Mouse (Mus musculus): ENCODE results near the gene Rln3.

Gene Rln3

DNA sequence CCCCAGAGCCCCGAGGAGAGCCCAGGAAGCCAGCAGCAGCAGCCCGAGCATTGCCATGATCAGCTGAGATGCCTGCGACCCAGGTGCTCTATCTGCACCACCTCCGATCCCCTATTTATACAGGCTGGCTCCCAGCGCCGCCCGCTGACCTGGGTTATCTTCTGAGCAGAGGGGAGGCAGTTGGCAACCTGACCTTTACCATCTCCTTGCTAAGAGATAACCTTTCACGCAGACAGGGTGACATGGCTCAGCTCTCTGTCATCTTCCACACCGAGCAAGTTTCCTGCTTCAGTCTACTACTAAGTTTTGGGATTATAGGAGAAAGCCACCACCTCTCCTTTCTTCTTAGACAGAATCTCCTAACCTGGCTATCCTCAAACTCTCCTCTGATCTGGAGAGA, at the start of gene Rln3:
Rln3 (minus strand) TSS at position 101 of the 400 bp plus-strand sequence.
- DNase-seq (ENCODE audit: low read depth, low spot score), result no peak

GRCm38 (mm10) chr8:84090585-84090984, 45.8 kb upstream of the Rln3 start:
- DNase-seq (ENCODE audit: low read depth, low spot score), result no peak

GRCm38 (mm10) chr8:84089277-84089676, 44.5 kb upstream of the Rln3 start:
- DNase-seq (ENCODE audit: low read depth, low spot score), result no peak

DNA sequence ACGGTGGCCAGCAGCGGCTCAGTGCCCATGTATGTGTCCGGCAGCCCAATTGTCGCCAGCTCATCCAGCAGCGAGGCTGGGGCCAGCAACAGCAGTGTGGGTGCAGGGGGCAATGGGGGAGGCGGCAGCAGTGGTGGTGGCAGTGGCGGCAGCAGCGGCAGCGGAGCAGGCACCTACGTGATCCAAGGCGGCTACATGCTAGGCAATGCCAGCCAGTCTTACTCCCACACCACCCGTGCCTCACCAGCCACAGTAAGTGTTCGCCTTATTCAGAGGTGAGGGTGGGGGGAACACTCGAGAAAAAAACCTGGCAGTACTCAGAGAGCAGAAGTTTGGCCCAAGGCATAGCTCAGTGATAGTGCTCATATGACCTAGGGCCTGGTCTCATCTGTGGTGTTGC, 43.0 kb upstream of the Rln3 start:
- no peak for DNase-seq (ENCODE audit: low read depth, low spot score)

GRCm38 (mm10) chr8:84087156-84087555, 42.4 kb upstream of the Rln3 start:
- no peak for DNase-seq (ENCODE audit: low read depth, low spot score)

GRCm38 (mm10) chr8:84084341-84085115, 39.7 kb upstream of the Rln3 start:
- DNase-seq (ENCODE audit: low read depth, low spot score), result no peak

- DNase-seq (ENCODE audit: low read depth, low spot score), result no peak
Observed at GRCm38 (mm10) chr8:84083829-84084241, 39.0 kb upstream of the Rln3 start.

GRCm38 (mm10) chr8:84079206-84079605, 34.4 kb upstream of the Rln3 start:
- DNase-seq (ENCODE audit: low read depth, low spot score), result no peak

DNA sequence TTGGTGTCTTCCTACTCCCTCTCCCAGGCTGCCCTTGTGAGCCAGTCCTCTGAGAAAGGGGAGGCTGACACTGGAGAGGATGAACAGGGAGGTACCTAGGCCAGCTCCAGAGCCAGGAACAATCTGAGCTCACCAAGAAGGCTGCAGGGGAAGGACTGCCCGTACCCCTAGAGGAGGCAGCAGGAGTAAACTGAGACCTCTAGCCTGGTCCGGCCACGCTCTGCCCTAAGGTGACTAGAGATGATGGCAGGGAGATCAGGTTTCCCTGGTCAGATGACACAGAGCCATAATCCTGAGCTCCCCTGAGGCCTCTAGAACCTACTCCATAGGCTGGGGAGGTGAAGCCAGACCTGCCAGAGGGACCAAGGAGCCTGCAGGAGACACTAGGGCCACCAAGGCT, 32.0 kb upstream of the Rln3 start:
- no peak for DNase-seq (ENCODE audit: low read depth, low spot score)

GRCm38 (mm10) chr8:84076412-84076811, 31.6 kb upstream of the Rln3 start:
- DNase-seq (ENCODE audit: low read depth, low spot score), result no peak

- DNase-seq (ENCODE audit: low read depth, low spot score), result no peak
Observed at GRCm38 (mm10) chr8:84073230-84073976, 28.6 kb upstream of the Rln3 start.

DNA sequence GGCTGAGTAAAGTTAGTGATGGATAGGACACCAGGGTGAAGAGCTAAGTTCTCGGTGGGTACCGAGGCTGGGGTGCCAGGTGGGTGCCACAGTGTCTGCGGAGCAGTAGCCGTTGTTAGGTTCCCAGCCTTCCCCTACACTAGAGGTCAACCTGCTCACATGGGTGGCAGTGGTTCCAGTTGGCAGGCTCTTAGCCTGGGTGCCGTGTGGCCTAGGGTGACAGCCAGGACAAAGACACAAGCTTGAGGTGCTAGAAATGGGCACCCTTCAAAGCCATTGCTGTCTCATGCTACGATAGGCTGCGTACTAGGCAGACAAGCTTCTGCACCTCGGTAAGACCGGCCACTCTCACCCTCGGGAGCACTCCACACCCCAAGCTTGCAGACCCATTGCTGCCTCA, 27.5 kb upstream of the Rln3 start:
- DNase-seq (ENCODE audit: low read depth, low spot score), result no peak

- DNase-seq (ENCODE audit: low read depth, low spot score), result no peak
Observed at GRCm38 (mm10) chr8:84071921-84072320, 27.1 kb upstream of the Rln3 start.

DNA sequence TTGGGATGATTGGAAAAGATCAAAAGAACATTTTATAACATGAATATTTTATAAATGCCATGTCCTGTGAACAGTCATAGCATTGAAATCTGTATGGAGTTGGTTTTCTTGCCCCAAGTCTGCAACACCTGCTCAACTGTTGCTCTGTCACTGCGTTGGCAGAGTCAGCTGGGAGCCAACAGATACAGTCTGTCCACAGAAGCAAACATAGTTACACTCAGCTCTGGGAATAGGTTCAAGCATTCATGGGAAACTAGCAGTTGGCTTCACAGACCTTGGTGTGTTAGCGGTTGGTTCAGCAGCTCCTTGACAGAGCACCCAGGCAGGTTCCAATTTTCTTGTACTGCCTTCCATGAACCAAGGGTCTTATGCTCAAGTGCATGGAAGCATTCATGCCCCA, 25.9 kb upstream of the Rln3 start:
- DNase-seq (ENCODE audit: low read depth, low spot score), result no peak

- no peak for DNase-seq (ENCODE audit: low read depth, low spot score)
Observed at GRCm38 (mm10) chr8:84070241-84070640, 25.4 kb upstream of the Rln3 start.

GRCm38 (mm10) chr8:84069750-84070149, 24.9 kb upstream of the Rln3 start:
- DNase-seq (ENCODE audit: low read depth, low spot score), result no peak

DNA sequence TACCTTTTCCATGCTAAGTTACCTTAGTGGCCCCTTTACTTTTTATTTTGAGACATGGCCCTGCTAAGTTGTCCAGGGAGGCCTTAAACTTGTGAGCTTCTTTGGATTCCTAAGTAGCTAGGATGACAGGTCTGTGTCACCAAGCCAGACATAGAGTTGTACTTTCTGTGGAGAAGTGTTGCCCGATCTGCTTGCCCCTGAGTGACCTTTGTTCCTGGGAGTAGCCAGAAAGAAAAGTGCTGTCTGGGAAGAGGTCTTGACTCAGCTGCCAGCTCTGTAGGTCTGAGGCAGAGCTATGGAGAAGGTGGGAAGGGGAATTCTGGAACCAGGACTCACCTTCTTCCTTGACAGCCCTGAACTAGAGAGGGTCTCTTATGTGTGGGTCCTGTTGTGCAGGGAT, 24.4 kb upstream of the Rln3 start:
- DNase-seq (ENCODE audit: low read depth, low spot score), result no peak

- DNase-seq (ENCODE audit: low read depth, low spot score), result no peak
Observed at GRCm38 (mm10) chr8:84068316-84069035, 23.7 kb upstream of the Rln3 start.

GRCm38 (mm10) chr8:84067911-84068310, 23.1 kb upstream of the Rln3 start:
- DNase-seq (ENCODE audit: low read depth, low spot score), result no peak

GRCm38 (mm10) chr8:84067047-84067573, 22.3 kb upstream of the Rln3 start:
- peak; percentile 78 for DNase-seq (ENCODE audit: low read depth, low spot score)

DNA sequence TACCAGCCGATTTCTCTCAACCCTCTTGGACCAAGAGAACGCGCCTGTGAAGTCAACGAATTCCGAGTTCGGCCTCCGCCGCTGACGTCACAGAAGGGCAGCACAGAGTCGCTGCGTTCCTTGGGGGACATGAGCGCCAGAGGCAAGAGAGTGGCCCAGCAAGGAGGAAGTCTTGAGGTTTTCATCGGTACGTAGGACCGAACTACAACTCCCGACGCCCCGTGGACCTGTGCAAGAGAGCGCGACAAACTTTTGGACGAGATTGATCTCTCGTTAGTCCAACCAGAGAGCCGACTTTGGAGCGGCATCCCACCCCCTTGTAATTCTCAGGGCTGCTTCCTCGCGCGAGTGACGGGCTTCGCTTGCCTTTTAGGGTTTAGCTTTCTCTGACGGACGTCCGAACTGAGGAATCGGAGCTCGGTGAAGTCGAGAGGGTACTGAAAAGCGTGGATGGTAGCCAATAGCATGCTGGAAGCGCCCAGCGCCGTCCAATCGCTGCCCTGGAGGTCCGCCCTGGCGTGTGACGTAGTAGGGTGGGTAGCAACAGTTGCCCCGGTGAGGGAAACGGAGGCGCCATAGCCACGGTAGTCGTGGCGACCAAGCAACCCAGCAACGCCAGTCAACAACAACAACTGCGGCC, 21.6 kb upstream of the Rln3 start, which contains the start of gene Rfx1:
Rfx1 (plus strand) TSS at position 544 of the 640 bp plus-strand sequence.
- peak; percentile 100 for DNase-seq (ENCODE audit: low read depth, low spot score)

All from brain, embryonic 18.5 days (tissue).